Mouse (Mus musculus): ENCODE measurements around the gene Gpc6. TPM values are rescaled to one million over a fixed set of nuclear protein-coding genes. Genes with fewer than 3 reads are reported as not detected.
A peak's percentile ranks its signal among the peaks of the same experiment; 100 is the strongest.
"Not testable (repeated sequence)": the region's sequence is repeated elsewhere in the genome, so short reads cannot be mapped to it uniquely, and the experiment has no call there.

Gene Gpc6
- total RNA-seq, 4 experiments from 2014 or later, result 10.0 to 12.9 (median 10.9) TPM

- not testable (repeated sequence) for DNase-seq (ENCODE audit: low spot score in 2 of 2)
These were observed 521.6 kb downstream of the Gpc6 start for GRCm38 (mm10) chr14:117446675-117447231.

- no peak for DNase-seq (ENCODE audit: low spot score in 2 of 2)
These were observed 526.4 kb downstream of the Gpc6 start for GRCm38 (mm10) chr14:117451391-117451991.

DNA sequence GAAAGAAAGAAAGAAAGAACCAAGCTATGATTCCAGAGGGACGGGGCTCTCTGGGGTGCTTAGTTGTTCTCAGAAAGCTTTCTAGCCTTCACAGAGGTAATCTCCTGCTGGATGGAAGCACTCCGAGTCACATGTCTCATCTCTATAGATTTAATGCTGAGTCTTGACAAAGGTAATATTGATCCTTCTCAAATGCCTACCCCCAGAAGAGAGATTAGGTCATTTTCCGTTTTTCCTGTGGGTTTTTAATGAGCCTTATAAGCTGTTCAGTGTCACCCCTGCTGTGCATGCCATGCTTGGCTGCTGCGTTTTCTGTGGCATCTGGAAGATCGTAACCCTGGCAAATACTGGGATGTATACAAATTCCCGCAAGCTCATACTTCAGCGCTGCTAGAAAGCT lies 527.0 kb downstream of the Gpc6 start:
- DNase-seq (ENCODE audit: low spot score in 2 of 2), result no peak

- DNase-seq (ENCODE audit: low spot score in 2 of 2), result no peak
These were observed 548.3 kb downstream of the Gpc6 start for GRCm38 (mm10) chr14:117473378-117473777.

GRCm38 (mm10) chr14:117478879-117479278 lies 553.8 kb downstream of the Gpc6 start:
- DNase-seq (ENCODE audit: low spot score in 2 of 2), result no peak

DNA sequence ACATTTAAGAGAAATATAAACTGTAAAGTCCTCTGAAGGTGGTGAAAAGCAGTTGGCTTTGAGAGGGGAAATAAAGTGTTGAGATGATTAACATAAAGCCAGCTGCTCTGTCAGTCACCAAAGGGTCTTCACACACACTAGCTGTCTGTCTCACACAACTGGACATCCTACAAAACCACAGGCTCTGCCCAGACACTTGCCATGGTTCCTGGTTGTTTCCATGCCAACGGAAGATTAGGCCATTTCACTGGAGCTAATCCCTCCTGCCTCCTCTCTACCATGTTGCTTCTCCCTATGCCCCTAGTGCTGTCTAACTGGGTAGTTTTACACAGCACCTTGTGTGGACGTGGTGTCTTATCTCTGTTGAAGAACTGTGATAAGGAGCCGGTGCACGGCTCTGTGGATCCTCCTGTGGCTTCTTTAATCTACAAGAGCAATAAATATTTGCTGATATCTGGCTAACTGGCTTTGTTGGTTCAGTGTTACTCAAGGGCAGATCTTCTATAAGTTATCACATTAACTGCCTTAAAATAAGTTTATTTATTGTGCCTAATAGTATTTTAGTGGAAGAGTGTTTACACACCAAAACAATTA lies 562.1 kb downstream of the Gpc6 start:
- no peak for DNase-seq (ENCODE audit: low spot score in 2 of 2)

DNA sequence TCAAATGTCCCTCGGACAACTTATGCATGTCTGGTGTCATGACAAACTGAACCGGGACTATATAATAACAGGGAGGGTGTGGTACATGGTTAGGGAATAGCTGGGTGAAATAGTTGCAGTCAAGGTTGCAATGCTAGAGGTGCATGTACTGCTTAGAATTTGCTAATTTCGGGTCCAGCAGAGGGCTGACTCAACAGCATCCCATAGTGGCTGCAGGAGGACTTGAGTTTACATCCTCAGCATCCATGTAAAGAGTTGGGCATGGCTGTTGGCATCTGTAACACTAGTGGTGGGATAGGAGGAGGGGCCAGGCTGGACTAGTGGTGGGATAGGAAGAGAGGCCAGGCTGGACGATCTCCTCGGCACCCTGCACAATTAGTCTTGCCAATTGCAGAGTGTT lies 565.4 kb downstream of the Gpc6 start:
- no peak for DNase-seq (ENCODE audit: low spot score in 2 of 2)

- DNase-seq (ENCODE audit: low spot score in 2 of 2), result no peak
These were observed 570.0 kb downstream of the Gpc6 start for GRCm38 (mm10) chr14:117495118-117495517.

DNA sequence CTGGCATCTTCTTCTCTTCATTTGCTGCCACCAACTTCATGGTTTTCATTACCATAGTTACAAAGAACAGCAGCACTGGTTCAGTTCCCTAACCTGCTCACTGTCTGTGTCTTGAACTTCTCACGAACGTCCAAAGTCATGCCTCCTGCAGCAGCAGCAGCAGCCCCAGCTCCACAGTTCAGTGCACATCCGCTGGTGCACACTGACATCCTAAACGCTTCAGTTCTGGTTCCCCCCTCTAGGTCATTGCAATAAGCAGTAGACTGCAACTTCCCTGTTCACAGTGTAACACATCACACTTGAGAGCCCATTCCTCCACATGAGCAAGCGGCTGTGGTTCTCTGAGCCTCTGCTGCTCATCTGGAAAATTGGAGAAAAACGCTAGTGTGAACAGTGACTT lies 573.7 kb downstream of the Gpc6 start:
- no peak for DNase-seq (ENCODE audit: low spot score in 2 of 2)

GRCm38 (mm10) chr14:117499354-117499753 lies 574.2 kb downstream of the Gpc6 start:
- no peak for DNase-seq (ENCODE audit: low spot score in 2 of 2)

DNA sequence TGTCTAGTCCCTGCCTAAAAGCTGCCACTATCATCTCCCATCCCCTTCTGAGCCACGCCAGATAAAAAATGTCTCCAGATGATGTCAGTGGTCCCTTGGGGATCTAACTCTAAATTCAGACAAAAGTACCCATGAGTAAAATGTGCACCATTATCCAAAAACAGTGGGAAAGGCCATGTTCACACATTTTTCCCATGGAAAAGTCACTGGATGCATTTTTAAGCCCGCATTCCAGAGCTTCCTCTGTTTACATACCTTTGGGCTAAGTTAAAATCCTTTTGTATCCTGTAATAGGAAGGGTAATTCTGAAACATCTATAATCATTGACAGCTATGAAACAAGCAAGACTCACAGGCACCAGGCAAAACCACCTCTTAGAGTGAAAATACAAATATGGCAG lies 589.7 kb downstream of the Gpc6 start:
- DNase-seq (ENCODE audit: low spot score in 2 of 2), result no peak

- peak; percentile 23 to 41 for DNase-seq (ENCODE audit: low spot score in 2 of 2)
These were observed 594.5 kb downstream of the Gpc6 start for GRCm38 (mm10) chr14:117519574-117519973.

GRCm38 (mm10) chr14:117520706-117521105 lies 595.6 kb downstream of the Gpc6 start:
- DNase-seq (ENCODE audit: low spot score in 2 of 2), result no peak

DNA sequence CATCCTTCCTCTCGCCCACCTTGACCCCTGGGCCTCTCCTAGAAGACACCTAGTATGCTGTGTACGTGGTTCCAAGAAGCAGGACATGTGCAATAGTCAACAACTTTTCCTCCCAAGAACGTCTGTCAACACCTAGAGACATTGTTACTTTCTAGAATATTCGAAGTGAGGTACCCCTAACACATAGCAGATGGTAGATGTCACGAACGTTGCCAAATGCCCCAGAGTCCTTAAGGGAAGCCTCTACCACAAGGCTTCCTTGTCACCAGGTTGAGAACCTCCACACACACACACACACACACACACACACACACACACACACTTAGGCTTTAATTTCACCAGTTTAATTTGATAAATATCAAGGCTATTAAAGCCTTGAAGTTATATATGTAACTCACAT lies 600.0 kb downstream of the Gpc6 start:
- no peak for DNase-seq (ENCODE audit: low spot score in 2 of 2)

- no peak for DNase-seq (ENCODE audit: low spot score in 2 of 2)
These were observed 601.9 kb downstream of the Gpc6 start for GRCm38 (mm10) chr14:117527053-117527452.

- DNase-seq (ENCODE audit: low spot score in 2 of 2), result no peak
These were observed 604.3 kb downstream of the Gpc6 start for GRCm38 (mm10) chr14:117529439-117529838.

- DNase-seq (ENCODE audit: low spot score in 2 of 2), result no peak
These were observed 627.7 kb downstream of the Gpc6 start for GRCm38 (mm10) chr14:117552776-117553175.

GRCm38 (mm10) chr14:117556715-117557320 lies 631.7 kb downstream of the Gpc6 start:
- DNase-seq (ENCODE audit: low spot score in 2 of 2), result no peak

DNA sequence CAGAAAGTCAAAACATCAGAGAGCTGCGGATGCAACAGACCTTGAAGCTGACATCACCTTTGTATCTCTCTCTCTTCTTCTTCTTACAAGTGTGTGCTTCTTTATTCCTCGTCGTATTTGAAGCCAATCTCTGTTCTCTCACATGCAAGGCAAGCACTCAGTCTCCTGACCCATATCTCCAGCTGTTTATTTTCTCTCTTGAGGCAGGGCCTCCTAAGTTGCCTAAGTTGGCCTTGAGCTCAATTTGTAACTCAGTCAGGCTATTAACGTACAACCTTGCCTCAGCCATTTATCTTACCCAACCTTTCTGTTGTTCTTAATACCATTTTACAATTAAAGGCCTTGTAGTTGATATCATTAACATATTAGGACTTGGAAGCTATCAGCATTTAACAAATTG lies 637.0 kb downstream of the Gpc6 start:
- no peak for DNase-seq (ENCODE audit: low spot score in 2 of 2)

GRCm38 (mm10) chr14:117569278-117569677 lies 644.2 kb downstream of the Gpc6 start:
- no peak for DNase-seq (ENCODE audit: low spot score in 2 of 2)

- peak in 1 of 2 experiments; percentile 13 for DNase-seq (ENCODE audit: low spot score in 2 of 2)
These were observed 647.1 kb downstream of the Gpc6 start for GRCm38 (mm10) chr14:117572213-117572612.

- no peak for DNase-seq (ENCODE audit: low spot score in 2 of 2)
These were observed 649.1 kb downstream of the Gpc6 start for GRCm38 (mm10) chr14:117574216-117574615.

- DNase-seq (ENCODE audit: low spot score in 2 of 2), result no peak
These were observed 656.6 kb downstream of the Gpc6 start for GRCm38 (mm10) chr14:117581740-117582139.

Measured in layer of hippocampus, adult 8-10 months (tissue).